Mouse (Mus musculus) lung, postnatal 25 days (tissue): ENCODE measurements around the gene Xpo5.

Experiments used
- DNase-seq: peaks from one replicate; pipeline ENCODE4 v3.0.0; 2022; ENCODE audit warnings: low spot score

The Xpo5 gene

DNA sequence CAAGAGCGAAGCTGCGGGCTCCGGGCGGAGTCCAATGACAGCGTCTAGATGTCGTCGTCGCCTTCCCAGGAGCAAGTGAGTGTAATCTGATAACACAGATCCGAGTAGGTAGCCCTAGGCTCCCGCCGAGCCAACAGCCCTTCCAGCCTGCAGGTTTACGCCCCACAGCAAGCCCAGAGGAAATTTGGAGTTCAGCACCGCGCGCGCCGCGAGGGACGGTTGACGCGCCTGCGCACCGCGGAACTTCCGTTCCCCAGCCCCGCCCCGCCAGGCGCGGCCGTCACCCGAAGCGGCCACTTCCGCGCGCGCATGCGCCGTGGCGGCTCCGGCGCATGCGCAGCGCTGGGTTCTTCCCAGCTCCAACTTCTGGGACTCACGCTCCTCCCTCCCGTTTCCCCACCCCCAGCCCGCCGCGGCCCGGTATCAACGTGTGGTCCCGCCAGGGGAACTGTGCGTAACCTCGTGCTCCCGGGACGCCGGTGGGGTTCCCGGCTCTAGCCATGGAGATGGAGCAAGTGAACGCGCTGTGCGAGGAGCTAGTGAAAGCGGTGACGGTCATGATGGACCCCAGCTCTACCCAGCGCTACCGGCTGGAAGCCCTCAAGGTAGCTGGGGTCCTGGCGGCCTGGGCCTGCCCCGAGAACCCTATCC is at the start of gene Xpo5, which contains the start of gene Polh:
TSS of gene Xpo5 (plus strand) at position 362 of the 651 bp plus-strand sequence.
TSS of gene Polh (minus strand) at position 225 of the 651 bp plus-strand sequence.
- peak; percentile 92 for DNase-seq

DNA sequence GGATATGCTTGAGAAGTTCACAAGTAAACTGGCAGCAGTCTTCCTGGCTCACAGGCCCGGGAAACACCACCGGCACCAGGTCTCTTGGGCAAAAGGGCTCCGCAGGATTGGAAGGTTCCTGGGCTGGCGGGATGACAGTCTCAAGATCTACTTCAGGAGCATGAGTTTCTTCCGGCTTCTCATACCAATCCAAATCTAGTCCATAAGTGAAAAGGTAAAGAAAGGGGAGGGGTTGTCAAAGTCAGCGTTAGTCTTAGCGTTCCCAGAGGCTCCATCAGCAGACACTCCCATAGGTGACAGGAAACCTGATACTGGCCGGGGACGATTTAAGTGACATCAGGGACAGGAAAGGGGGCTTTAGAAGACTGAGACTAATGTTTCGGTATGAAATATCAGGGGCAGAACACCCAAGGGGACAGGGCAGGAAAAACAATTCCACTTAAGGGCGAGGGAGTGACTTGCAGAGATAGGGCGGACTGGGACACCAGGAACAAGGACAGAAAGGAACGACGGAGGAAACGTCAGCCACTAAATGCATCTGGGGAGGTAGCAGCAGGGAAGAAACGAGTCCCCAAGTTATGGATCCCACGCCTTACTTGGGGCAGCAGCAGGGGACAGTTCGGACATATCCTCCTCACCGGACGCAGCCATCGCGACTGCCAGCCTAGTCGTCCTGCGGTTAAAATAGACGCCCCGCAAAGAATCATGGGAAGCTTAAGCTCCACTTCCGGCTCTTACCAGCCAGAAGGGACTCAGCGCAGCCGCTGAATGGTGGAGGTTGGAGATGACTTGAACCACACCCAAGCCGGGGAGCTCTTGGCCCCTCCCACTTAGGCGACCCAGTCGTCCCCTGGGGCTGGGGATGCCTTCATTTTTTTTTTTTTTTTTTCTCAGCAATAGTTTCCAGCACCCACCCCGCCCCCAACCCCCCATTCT is 49.5 kb upstream of the Xpo5 start, which contains the start of gene Mad2l1bp:
TSS of gene Mad2l1bp (minus strand) at position 707 of the 936 bp plus-strand sequence.
- DNase-seq = peak; percentile 96

DNA sequence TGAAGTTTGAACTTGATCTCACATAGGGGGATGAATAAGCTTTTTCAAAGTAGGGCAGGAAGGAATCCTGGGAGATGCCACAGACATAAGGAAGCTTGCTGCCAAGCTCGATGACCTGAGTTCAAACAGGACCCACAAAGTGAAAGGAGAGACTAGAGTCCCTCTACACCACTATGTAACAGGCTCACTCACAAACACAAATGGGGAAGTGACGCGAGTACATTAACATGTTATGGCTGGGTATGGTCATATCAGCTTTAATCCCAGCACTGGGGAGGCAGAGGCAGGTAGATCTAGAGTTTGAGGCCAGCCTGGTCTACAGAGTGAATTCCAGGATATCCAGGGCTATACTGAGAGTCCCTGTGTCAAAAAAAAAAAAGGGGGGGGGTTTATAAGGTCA is 48.2 kb upstream of the Xpo5 start:
- DNase-seq = no peak

DNA sequence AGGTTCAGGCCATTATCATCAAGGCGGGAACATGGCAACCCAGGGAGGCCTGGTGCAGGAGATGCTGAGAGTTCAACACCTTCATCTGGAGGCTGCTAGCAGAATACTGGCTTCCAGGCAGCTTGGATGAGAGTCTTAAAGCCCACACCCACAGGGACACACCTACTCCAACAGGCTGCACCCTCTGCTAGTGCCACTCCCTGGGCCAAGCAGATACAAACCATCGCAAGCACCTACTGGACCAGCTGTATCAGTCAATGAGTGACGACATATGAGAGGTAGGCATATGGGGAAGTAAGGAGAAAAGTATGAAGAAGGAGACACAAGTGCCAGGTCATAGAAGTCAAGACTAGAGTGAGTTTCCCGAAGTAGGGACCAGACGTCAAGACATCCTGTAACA is 45.9 kb upstream of the Xpo5 start:
- DNase-seq = no peak

DNA sequence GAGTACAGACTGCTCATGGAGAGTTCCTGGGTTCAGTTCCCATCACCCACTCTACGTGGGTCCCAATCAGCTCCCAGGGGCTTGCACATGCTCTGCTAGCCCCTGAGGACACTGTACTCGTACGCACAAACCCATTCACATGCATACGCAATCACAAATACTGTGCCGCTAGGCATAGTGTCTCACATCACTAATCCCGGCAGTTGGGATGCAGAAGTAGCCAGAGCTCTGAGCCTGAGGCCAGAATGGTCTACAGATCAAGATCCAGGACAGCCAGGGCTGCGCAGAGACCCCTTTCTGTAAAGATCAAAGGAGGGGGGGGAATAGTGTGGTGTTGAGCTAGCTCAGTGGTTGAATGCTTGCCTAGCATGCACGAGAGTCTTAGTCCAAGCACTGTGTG is 45.5 kb upstream of the Xpo5 start:
- no peak for DNase-seq

DNA sequence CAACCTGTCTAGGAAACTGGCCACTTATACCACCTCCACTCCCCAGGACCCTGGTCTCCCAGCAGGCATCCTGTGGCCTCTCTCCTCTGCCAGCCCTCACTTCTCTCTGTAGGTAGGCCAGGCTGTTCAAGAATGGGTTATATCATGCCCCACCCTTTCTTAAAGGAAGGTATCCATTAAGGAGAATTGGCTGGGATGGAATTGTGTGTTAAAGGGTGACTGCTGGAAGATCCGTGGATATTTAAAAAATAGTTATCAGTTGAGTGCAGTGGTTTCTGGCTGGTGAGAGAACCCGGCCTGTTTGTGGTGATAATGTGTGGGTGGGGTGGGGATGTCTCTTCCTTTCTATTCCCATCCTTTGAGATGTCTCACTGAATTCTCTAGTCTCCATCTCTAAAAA is 43.3 kb upstream of the Xpo5 start:
- no peak for DNase-seq

DNA sequence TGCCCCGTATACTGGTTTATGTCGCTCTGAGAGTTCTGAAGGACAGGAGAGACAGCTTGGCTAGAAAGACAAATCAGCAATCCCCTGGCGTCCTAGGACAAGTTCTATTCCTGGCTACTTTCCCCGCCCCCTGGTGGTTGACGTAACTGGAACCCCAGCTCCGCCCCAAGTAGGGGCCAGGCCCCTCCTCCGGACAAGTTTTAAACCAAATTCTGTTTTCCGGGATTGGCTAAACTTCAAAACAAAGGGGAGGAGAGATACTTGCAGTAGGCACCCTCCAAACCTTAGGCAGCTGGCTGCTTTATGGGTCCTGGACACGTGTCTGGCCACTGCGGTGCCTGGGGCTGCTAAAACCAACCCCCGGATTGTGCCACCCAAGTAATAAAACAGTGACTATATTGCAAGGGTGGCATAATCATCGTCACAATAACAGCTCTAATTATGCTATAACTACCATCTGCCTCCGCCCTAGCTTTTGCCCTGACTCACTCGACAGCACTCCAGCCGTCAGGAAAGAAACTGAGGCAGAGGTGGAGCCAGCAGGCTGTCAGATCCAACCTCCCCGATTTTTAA is 42.4 kb upstream of the Xpo5 start:
- DNase-seq = peak; percentile 96

DNA sequence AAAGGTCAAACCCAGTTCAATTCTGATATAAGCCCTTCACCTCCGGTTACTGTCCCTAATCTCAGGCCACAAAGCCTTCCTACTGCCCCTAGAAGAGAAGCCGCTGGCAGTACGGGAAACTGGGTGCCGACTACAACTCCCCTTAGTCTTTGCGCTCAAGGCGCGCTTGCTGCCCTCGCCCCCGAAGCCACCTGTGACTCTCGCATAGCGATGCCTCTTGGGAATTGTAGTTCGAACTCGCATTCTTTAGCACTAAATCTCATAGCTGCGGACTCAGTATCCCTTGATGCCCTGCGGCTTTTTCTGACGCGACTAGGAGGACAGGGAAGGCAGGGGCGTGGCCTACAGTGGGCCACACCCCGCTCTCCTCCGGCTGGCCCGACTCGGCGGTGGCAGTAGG is 41.9 kb upstream of the Xpo5 start, which contains the start of gene Gtpbp2:
TSS of gene Gtpbp2 (plus strand) at position 347 of the 400 bp plus-strand sequence.
- DNase-seq = peak; percentile 99

DNA sequence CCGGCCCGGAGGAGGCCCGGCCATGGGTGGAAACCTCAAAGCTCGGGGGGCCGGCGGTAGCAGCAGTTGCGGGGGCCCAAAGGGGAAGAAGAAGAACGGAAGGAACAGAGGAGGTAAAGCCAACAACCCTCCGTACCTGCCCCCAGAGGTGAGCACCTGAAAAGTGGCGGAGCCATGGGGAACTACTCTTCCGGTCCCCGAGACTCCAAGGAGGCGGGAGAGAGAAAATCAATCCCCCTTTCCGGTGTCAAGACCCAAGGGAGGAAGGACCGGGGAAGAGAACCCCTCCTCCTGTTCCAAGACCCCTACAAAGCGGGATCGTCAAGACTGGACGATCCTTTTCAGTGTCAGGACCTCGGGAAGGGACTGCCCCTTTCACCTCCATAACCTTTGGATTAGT is 41.4 kb upstream of the Xpo5 start:
- DNase-seq = no peak

DNA sequence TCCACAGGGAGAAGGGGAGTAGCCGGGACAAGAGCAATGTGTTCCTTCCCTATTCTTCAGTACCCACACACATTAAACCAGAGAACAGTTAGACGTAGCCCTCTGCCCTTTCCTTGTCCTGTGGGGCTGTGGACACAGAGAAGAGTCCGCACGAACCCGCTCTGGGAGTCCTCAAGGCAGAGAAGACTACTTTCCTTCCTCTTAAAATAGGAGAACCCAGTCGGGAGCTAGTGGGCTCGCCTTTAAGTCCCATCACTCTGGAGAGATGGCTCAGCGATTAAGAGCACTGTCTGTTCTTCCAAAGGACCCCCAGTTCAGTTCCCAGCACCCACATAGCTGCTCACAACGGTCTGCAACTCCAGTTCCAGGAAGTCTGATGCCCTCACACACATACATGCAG is 40.9 kb upstream of the Xpo5 start:
- no peak for DNase-seq

DNA sequence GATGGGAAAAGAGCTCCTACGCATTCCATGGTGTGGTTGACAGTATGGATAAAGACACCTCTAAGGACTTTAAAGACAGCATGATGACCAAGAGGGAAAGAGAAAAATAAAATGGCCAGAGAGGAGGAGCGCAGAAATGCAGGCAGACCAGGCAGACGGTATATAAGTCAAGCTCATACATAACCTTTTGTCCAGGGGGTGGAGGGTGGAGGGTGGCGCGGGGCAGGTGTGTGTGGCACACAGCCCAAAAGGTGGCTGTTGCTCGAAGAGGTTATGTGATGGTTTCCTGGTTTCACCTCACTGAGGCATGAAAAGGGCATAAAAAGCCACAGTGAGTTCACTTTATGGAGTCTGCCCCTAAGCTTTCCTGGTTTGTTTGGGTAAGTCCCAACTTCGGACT is 40.0 kb upstream of the Xpo5 start:
- DNase-seq = no peak

DNA sequence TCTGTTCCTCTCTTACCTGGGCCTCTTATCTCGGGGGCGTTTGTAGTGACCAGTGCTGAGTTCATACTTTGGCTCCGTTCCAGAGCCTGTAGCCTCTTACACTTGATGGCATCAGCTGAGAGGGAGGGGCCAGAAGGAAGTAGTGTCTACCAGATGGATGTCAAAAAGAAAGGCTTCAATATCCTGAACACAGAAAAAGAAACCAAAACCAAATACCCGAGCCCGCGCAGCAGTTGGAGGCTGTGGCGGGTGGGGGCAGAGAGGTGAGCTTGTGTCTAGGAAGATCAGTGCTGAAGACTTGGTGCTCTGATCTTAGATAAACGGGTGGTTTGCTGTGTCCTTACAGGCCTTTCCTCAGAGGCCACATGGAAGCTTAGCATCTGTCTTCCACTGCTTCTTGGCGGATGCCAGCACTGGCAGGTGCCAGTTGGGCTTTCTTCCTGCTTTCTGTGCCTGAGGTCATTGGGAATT is 39.6 kb upstream of the Xpo5 start:
- DNase-seq = peak; percentile 81

DNA sequence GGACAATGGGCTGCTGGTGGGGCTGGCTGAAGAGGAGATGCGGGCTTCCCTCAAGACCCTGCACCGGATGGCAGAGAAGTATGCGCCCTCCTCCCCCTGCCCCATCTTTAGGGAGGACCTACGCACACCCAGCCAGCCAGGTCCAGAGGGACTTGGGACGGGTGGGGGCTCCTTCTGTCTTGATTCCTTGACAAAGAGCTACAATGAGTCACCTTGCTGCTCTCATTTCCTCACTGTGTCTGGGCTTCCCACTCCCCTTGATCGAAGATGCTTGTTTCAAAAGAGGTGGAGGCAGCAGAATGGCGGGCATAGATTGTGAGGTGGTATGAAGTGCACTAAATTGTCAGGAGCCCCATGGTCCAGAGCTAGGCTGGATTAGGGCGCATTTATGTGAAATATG is 38.3 kb upstream of the Xpo5 start:
- DNase-seq = no peak

DNA sequence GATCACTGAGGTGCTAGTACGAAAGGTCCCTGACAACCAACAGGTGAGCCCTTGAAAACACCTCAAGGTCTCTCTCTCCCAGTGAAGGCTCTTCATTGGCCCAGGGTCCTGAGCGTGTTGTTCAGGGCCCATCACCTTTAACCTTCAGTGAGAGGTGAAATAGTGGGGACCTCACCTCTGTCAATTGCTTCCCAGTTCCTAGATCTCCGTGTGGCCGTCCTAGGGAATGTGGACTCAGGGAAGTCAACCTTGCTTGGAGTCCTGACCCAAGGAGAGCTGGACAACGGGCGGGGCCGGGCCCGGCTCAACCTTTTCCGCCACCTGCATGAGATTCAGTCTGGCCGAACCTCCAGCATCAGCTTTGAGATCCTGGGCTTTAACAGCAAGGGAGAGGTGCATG is 37.8 kb upstream of the Xpo5 start:
- no peak for DNase-seq

DNA sequence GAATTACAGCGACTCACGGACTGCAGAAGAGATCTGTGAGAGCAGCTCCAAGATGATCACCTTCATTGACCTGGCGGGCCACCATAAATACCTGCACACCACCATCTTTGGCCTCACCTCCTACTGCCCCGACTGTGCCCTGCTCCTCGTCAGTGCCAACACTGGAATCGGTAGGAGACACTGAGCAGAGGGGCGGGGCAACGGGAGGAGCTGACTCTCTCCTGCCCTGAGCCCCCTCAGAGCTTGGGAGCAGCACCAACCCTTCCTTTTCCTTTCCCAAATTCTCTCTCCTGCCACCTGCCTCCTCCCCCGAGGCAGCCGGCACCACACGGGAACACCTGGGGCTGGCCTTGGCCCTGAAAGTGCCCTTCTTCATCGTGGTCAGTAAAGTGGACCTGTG is 37.1 kb upstream of the Xpo5 start:
- no peak for DNase-seq

DNA sequence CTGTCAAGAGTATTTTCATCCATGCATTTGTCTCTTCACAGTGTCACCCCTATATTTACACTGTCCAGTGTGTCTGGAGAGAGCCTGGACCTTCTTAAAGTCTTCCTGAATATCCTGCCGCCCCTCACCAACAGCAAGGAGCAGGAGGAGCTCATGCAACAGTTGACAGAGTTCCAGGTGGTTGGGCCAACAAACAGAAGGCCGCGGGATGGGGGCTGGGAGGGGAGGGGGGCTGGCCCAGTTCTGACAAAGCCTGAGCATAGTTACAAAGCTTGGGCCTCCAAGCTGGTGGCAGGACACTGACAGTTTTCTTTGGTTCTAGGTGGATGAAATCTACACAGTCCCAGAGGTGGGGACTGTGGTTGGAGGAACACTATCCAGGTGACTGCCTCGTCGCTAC is 36.3 kb upstream of the Xpo5 start:
- no peak for DNase-seq

DNA sequence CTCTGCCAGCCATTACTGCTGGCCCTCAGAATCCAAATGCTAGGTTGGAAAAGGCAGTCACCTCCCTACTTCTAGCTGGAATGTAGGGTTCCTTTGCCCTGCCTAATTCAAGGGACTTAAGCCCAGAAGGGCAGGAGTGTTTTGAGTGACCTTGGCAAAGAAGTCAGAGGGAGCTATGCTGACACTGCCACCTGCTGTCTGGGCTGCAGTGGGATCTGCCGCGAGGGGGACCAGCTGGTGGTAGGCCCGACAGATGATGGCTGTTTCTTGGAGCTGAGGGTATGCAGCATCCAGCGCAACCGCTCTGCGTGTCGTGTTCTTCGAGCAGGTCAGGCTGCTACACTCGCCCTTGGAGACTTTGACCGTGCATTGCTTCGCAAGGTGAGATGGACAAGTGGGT is 35.6 kb upstream of the Xpo5 start:
- no peak for DNase-seq

DNA sequence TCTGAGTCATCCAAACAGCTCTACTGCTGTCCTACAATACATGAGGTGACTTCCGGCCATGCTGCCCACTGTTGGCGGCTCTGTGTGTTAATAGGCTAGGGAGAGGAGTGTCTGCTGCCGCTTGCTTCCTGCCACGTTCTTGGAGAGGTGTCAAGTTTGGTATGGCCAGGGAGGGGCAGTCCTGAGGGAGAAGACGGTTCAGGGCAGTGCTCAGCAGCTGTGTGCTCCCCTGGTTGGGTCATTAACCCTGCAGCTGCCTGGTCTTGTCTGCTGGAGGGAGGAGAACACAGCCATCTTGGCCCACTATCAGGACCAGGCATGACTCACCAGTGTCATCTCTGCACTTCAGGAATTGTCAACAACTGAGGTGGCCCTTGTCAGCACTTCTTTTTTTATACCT is 34.3 kb upstream of the Xpo5 start:
- no peak for DNase-seq

DNA sequence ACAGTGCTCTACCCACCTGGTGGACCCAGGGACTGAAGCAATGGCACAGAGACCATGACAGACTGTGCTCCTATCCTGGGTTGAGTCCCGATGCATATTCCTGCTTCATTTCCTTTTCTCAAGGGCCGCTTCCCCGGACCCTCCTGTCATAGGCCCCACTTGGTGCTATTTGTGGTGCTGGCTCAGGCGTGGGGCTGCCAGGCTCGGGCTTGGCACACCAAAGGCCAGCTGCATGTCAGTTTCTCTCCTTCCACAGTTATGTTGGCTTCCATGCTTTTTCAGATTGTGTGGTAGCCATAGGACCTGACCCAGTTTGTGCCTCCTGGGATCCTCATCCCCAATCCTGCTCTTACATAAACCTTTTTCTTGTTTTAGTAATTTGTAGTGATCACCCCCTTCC is 33.8 kb upstream of the Xpo5 start:
- DNase-seq = no peak

DNA sequence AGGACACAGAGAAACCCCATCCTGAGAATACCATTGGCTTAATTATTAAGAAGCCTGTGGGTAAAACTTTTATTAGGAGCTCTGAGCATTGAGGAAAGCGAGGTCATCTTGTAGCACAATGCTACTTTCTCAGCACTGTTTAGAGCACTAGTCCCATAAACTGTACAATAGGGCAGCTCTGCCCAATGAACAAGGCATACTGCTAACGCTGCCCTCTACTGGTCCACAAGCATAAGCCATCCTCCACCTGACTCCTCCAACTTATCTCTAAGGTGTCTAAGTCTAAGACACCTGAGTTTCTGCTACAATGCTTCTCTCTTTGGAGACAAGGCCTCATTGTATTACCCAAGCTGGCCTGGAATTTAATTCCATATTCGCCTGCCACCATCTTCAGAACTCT is 32.0 kb upstream of the Xpo5 start:
- peak; percentile 49 for DNase-seq

DNA sequence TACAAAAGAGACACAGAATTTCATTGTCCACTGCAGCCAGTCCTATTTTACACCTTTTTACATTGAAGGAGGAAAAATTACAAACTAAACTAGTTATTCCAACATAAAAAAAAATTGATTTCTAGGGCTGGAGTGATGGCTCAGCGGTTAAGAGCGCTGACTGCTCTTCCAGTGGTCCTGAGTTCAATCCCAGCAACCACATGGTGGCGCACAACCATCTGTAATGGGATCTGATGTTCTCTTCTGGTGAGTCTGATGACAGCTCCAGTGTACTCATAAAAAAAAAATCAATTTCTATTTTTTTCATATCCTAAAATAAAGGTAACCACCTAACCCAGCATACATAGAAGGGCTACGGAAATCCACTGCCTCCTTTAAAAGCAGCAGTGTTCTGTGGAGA is 20.3 kb upstream of the Xpo5 start:
- DNase-seq = no peak

DNA sequence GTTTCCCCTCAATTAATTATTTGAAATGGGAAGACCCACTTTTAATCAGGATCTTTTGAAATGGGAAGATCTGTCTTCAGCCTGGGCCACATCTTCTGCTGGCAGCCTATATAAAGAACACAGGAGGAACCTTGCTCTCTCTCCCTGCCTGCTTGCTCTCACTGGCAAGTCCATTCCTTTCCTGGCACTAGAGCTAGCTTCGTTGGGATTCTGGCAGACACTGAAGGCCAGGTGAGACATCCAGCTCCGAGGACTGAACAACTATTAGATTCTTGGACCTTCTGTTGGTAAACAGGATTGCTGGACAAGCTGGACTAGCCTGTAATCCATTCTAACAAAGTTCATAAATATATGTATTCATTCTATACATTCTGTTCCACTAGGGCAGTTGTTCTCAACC is 13.8 kb upstream of the Xpo5 start:
- DNase-seq = no peak

DNA sequence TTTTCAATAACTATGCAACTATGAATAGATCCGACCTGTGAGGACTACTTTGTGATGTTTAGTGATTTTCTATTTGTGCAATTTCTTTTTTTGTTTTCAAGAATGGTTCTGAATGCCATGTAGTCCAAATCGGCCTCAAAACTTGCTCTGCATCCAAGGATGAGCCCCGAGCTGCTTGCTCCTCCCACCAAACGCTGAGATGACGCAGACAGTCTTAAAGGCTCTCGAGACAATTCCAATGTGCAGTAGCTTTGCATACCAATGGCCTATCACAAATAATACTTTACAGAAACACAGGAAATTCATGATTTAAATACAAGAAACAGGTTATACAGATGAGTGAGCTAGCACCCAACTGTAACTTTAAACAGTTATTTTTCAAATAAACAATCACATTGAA is 1.4 kb upstream of the Xpo5 start:
- DNase-seq = no peak
